ENCODE assay signal across 8 mouse cellular contexts in genomic region chr13:20297841-20298240, GRCm38 (mm10).
DNase-seq lines count a peak whose midpoint lies in the region; ATAC-seq and TF ChIP-seq lines count a peak whose summit lies in the region.

No protein-coding gene starts in this region.

- H3K36me3 ChIP-seq in hindbrain, embryonic 11.5 days (ENCODE audit: control insufficient read depth, insufficient read depth, low read length) = no peaks in the 10 kb centered on the region
- no peaks in the 10 kb centered on the region for H3K36me3 ChIP-seq in midbrain, embryonic 16.5 days (ENCODE audit: control insufficient read depth, insufficient read depth, low read length)
- no peaks in the 10 kb centered on the region for H3K36me3 ChIP-seq in stomach, postnatal 0 days (ENCODE audit: control insufficient read depth, insufficient read depth, low read length)

- ATAC-seq in hindbrain, embryonic 11.5 days (ENCODE audit: low FRiP score) = peak; percentile 56; the same call in 1 of the 2 replicates
- peak; percentile 55; the same call in 1 of the 2 replicates for ATAC-seq in midbrain, embryonic 16.5 days
- no peak for ATAC-seq in stomach, postnatal 0 days (ENCODE audit: low FRiP score, low TSS enrichment)

- TF ChIP-seq EP300 in stomach, postnatal 0 days (optimal IDR thresholded peaks at IDR 0.05) = no peak

- intact Hi-C loops in left cerebral cortex, postnatal 14 days (cut with DNase I) = loop anchor here (2.0 to 5.0 kb wide), 2 partner anchors 753 to 859 kb away; no protein-coding TSS in a partner anchor

- no peak overlapping the region for H3K27ac ChIP-seq in hindbrain, embryonic 11.5 days (ENCODE audit: low read depth, low read length)
- H3K27ac ChIP-seq in midbrain, embryonic 16.5 days (ENCODE audit: low read length) = no peak overlapping the region
- H3K27ac ChIP-seq in stomach, postnatal 0 days (replicated peaks) = no peak overlapping the region

- no peaks in the 10 kb centered on the region for H3K9me3 ChIP-seq in hindbrain, embryonic 11.5 days (ENCODE audit: control insufficient read depth, low read length)
- H3K9me3 ChIP-seq in midbrain, embryonic 16.5 days (replicated peaks; ENCODE audit: control insufficient read depth, low read length, poor library complexity, severe bottlenecking) = no peaks in the 10 kb centered on the region
- no peaks in the 10 kb centered on the region for H3K9me3 ChIP-seq in stomach, postnatal 0 days (ENCODE audit: control insufficient read depth, low read length)

- H3K4me2 ChIP-seq in hindbrain, embryonic 11.5 days (replicated peaks; ENCODE audit: low read depth, low read length) = no peak overlapping the region
- H3K4me2 ChIP-seq in midbrain, embryonic 16.5 days (ENCODE audit: low read length) = no peak overlapping the region
- H3K4me2 ChIP-seq in stomach, postnatal 0 days (replicated peaks; ENCODE audit: low read depth) = no peak overlapping the region

- WGBS in hindbrain, embryonic 11.5 days = 13% methylated on average over 3 of the region's 3 CpGs
- 14% methylated on average over 3 of the region's 3 CpGs for WGBS in midbrain, embryonic 16.5 days
- WGBS in stomach, postnatal 0 days = 22% methylated on average over 3 of the region's 3 CpGs

- H3K4me1 ChIP-seq in hindbrain, embryonic 11.5 days (replicated peaks; ENCODE audit: control insufficient read depth, insufficient read depth, low read length) = no peaks in the 10 kb centered on the region
- no peaks in the 10 kb centered on the region for H3K4me1 ChIP-seq in midbrain, embryonic 16.5 days (ENCODE audit: control insufficient read depth, insufficient read depth, low read length)
- H3K4me1 ChIP-seq in stomach, postnatal 0 days (replicated peaks; ENCODE audit: control insufficient read depth, insufficient read depth) = no peaks in the 10 kb centered on the region

- H3K9ac ChIP-seq in hindbrain, embryonic 11.5 days (ENCODE audit: low read depth, low read length) = no peak overlapping the region
- H3K9ac ChIP-seq in midbrain, embryonic 16.5 days (ENCODE audit: low read depth, low read length) = no peak overlapping the region
- H3K9ac ChIP-seq in stomach, postnatal 0 days (ENCODE audit: low read length) = no peak overlapping the region

- peak; percentile 87 for TF ChIP-seq CTCF in stomach, postnatal 0 days (IDR thresholded peaks at IDR 0.05; ENCODE audit: low read depth)

- no peak overlapping the region for H3K4me3 ChIP-seq in hindbrain, embryonic 11.5 days (ENCODE audit: low read depth, low read length)
- H3K4me3 ChIP-seq in midbrain, embryonic 16.5 days (ENCODE audit: low read depth, low read length) = no peak overlapping the region
- H3K4me3 ChIP-seq in stomach, postnatal 0 days (ENCODE audit: low read depth, low read length) = no peak overlapping the region

- DNase-seq in layer of hippocampus, adult 11-12 months (ENCODE audit: low spot score) = peak; percentile 78
- DNase-seq in layer of hippocampus, adult 9-10 months (ENCODE audit: low spot score) = no peak
- DNase-seq in adrenal gland, adult 18-20 months (ENCODE audit: low spot score in 2 of 2) = peak; percentile 53 to 64
- peak; percentile 79 for DNase-seq in embryo, embryonic 11 days
- peak; percentile 86 for DNase-seq in hindbrain, embryonic 11.5 days (ENCODE audit: low spot score)
- peak; percentile 54 to 83 for DNase-seq in left cerebral cortex, postnatal 14 days (ENCODE audit: low spot score in 2 of 2)
- DNase-seq in stomach, postnatal 0 days (ENCODE audit: low spot score) = peak; percentile 70

- no peaks in the 10 kb centered on the region for H3K27me3 ChIP-seq in hindbrain, embryonic 11.5 days (ENCODE audit: control insufficient read depth, insufficient read depth, low read length)
- no peaks in the 10 kb centered on the region for H3K27me3 ChIP-seq in midbrain, embryonic 16.5 days (ENCODE audit: control insufficient read depth, insufficient read depth, low read depth, low read length)
- H3K27me3 ChIP-seq in stomach, postnatal 0 days (ENCODE audit: control insufficient read depth, insufficient read depth, low read length) = no peaks in the 10 kb centered on the region
